Mouse (Mus musculus) embryonic facial prominence, embryonic 14.5 days (tissue): ENCODE results near the gene Gdpgp1. TPM values are rescaled to one million over a fixed set of nuclear protein-coding genes. Genes with fewer than 3 reads are reported as not detected.

Experiments
- ATAC-seq: fragments of 200-750 bp; cut with Nextera tagmentation; 2 replicates; pipeline ENCODE4 v1.8.0; 2017; ENCODE audit warnings: low read depth, moderate number of reproducible peaks, moderate TSS enrichment
- DNase-seq: peaks from one replicate; pipeline ENCODE4 v3.0.0-alpha.2; 2015; ENCODE audit warnings: low spot score
- H3K27ac ChIP-seq: fragments of 300-500 bp; sonication (generic); replicated peaks from 2 replicates; pipeline ENCODE4 v1.5.1; 2014; ENCODE audit warnings: low read depth, mild to moderate bottlenecking, low read length, moderate library complexity
- H3K27me3 ChIP-seq: fragments of 300-500 bp; sonication (generic); replicated peaks from 2 replicates; pipeline ENCODE4 v1.6.1; 2014; ENCODE audit warnings: low read length; ENCODE audit not compliant: control insufficient read depth, insufficient read depth
- H3K36me3 ChIP-seq: fragments of 300-500 bp; sonication (generic); 2 replicates; pipeline ENCODE4 v1.6.1; 2014; ENCODE audit warnings: low read length, mixed read lengths; ENCODE audit not compliant: control insufficient read depth, insufficient read depth
- H3K4me1 ChIP-seq: fragments of 300-500 bp; sonication (generic); 2 replicates; pipeline ENCODE4 v1.6.1; 2014; ENCODE audit warnings: antibody characterized with exemption, low read length; ENCODE audit not compliant: control insufficient read depth, insufficient read depth
- H3K4me2 ChIP-seq: fragments of 300-500 bp; sonication (generic); 2 replicates; pipeline ENCODE4 v1.6.1; 2014; ENCODE audit warnings: low read depth, mild to moderate bottlenecking, low read length, moderate library complexity, mixed read lengths
- H3K4me3 ChIP-seq: fragments of 300-500 bp; sonication (generic); 2 replicates; pipeline ENCODE4 v1.5.1; 2014; ENCODE audit warnings: low read depth, mild to moderate bottlenecking, low read length
- H3K9ac ChIP-seq: fragments of 300-500 bp; sonication (generic); 2 replicates; pipeline ENCODE4 v1.6.1; 2014; ENCODE audit warnings: low read depth, mild to moderate bottlenecking, low read length, moderate library complexity, mixed read lengths
- H3K9me3 ChIP-seq: fragments of 300-500 bp; sonication (generic); 2 replicates; pipeline ENCODE4 v1.6.1; 2016; ENCODE audit warnings: low read length; ENCODE audit not compliant: control insufficient read depth
- WGBS: fragments of 180-500 bp; shearing (Covaris S2); extraction: QIAGEN DNeasy Blood & Tissue Kit; methylation state at CpG from one replicate; pipeline ENCODE4 v1.1.7; 2014; 5-methylcytosine and 5-hydroxymethylcytosine counted together
- polyA plus RNA-seq: library from polyadenylated mRNA; unstranded; fragments of >200 nt; fragmentation: Nextera tagmentation; extraction: Ambion mirVana; gene quantifications from 2 replicates; pipeline ENCODE4 v1.2.1, GENCODE M21; 2014

Gene Gdpgp1
- polyA plus RNA-seq, 1 experiment from 2014 or later = 2.0 TPM

- no peaks in the 10 kb centered on the region for H3K4me1 ChIP-seq
- ATAC-seq (no peak), DNase-seq (no peak)
- H3K27me3 ChIP-seq = no peaks in the 10 kb centered on the region
- WGBS = 93% methylated on average over 4 of the region's 4 CpGs
- H3K4me2 ChIP-seq = no peak overlapping the region
- H3K4me3 ChIP-seq = no peak overlapping the region
- H3K27ac ChIP-seq = no peak overlapping the region
- H3K9ac ChIP-seq = no peak overlapping the region
- peaks cover 51% of the 10 kb centered on the region for H3K36me3 ChIP-seq
- no peaks in the 10 kb centered on the region for H3K9me3 ChIP-seq
Observed at GRCm38 (mm10) chr7:80227065-80227464, 5.6 kb upstream of the Gdpgp1 start.

GRCm38 (mm10) chr7:80230196-80230595 is 2.5 kb upstream of the Gdpgp1 start:
- Histone ChIP-seq H3K4me1 (peaks cover 6% of the 10 kb centered on the region; the same call in 1 of the 2 replicates), H3K9ac (no peak overlapping the region), H3K4me2 (no peak overlapping the region), H3K27me3 (no peaks in the 10 kb centered on the region), H3K36me3 (peaks cover 25% of the 10 kb centered on the region), H3K4me3 (no peak overlapping the region), H3K27ac (no peak overlapping the region), H3K9me3 (no peaks in the 10 kb centered on the region)
- WGBS = 66% methylated on average over 6 of the region's 6 CpGs
- ATAC-seq (no peak), DNase-seq (no peak)

GRCm38 (mm10) chr7:80231971-80232488 is 635 bp upstream of the Gdpgp1 start:
- H3K9me3 ChIP-seq = no peaks in the 10 kb centered on the region
- peak overlapping the region; percentile 74 for H3K4me3 ChIP-seq
- DNase-seq (peak; percentile 27), ATAC-seq (peak; percentile 45; the same call in 1 of the 2 replicates)
- peak overlapping the region; percentile 91 for H3K4me2 ChIP-seq
- H3K9ac ChIP-seq = peak overlapping the region; percentile 70
- no peak overlapping the region for H3K27ac ChIP-seq
- peaks cover 6% of the 10 kb centered on the region; the same call in 1 of the 2 replicates for H3K4me1 ChIP-seq
- peaks cover 13% of the 10 kb centered on the region for H3K36me3 ChIP-seq
- 2% methylated on average over 28 of the region's 29 CpGs for WGBS
- no peaks in the 10 kb centered on the region for H3K27me3 ChIP-seq

- peak overlapping the region; percentile 74; the same call in 1 of the 2 replicates for H3K4me3 ChIP-seq
- WGBS = 80% methylated on average over 9 of the region's 9 CpGs
Observed at GRCm38 (mm10) chr7:80233799-80234198, 1.1 kb downstream of the Gdpgp1 start.

GRCm38 (mm10) chr7:80238542-80238941 is 5.9 kb downstream of the Gdpgp1 start:
- WGBS = 94% methylated on average over 10 of the region's 10 CpGs
- no peaks in the 10 kb centered on the region for H3K27me3 ChIP-seq
- H3K4me1 ChIP-seq = peaks cover 6% of the 10 kb centered on the region; the same call in 1 of the 2 replicates
- H3K27ac ChIP-seq = no peak overlapping the region
- H3K4me3 ChIP-seq = no peak overlapping the region
- DNase-seq (no peak), ATAC-seq (no peak)
- no peak overlapping the region for H3K9ac ChIP-seq
- H3K36me3 ChIP-seq = peaks cover 25% of the 10 kb centered on the region
- H3K9me3 ChIP-seq = no peaks in the 10 kb centered on the region
- no peak overlapping the region for H3K4me2 ChIP-seq

More at GRCm38 (mm10) chr7:80233799-80234198, 1.1 kb downstream of the Gdpgp1 start:
- Histone ChIP-seq H3K27me3 (no peaks in the 10 kb centered on the region), H3K36me3 (peaks cover 8% of the 10 kb centered on the region), H3K27ac (no peak overlapping the region), H3K9ac (0 out of 2 replicates have a peak overlapping the region, but pooled peaks have one; percentile 34), H3K9me3 (no peaks in the 10 kb centered on the region), H3K4me2 (peak overlapping the region; percentile 91), H3K4me1 (peaks cover 6% of the 10 kb centered on the region; the same call in 1 of the 2 replicates)
- no peak for DNase-seq
- ATAC-seq = no peak

- Histone ChIP-seq H3K4me3 (no peak overlapping the region), H3K4me2 (no peak overlapping the region), H3K36me3 (peaks cover 25% of the 10 kb centered on the region), H3K27me3 (no peaks in the 10 kb centered on the region), H3K4me1 (no peaks in the 10 kb centered on the region), H3K9me3 (no peaks in the 10 kb centered on the region), H3K9ac (no peak overlapping the region), H3K27ac (no peak overlapping the region)
- WGBS = 82% methylated on average over 4 of the region's 4 CpGs
- ATAC-seq (no peak), DNase-seq (no peak)
Observed at GRCm38 (mm10) chr7:80241661-80242060, 9.0 kb downstream of the Gdpgp1 start.

- Histone ChIP-seq H3K36me3 (0 out of 2 replicates have a peak, but pooled peaks cover 8% of the 10 kb centered on the region), H3K9me3 (no peaks in the 10 kb centered on the region), H3K4me1 (no peaks in the 10 kb centered on the region), H3K9ac (no peak overlapping the region), H3K4me2 (no peak overlapping the region), H3K27ac (no peak overlapping the region), H3K27me3 (no peaks in the 10 kb centered on the region), H3K4me3 (no peak overlapping the region)
- 95% methylated on average over 4 of the region's 4 CpGs for WGBS
- no peak for DNase-seq
- ATAC-seq = no peak
Observed at GRCm38 (mm10) chr7:80244851-80245250, 12.2 kb downstream of the Gdpgp1 start.

GRCm38 (mm10) chr7:80246148-80246721 is 13.6 kb downstream of the Gdpgp1 start, which contains the start of gene Ttll13:
Gene Ttll13, plus strand, starts transcription at chr7:80246376.
- no peaks in the 10 kb centered on the region for H3K27me3 ChIP-seq
- peak; percentile 98 for ATAC-seq
- peak within 1 kb of the TSS; percentile 57 for H3K4me3 ChIP-seq
- no peak within 1 kb of the TSS; the same call in 1 of the 2 replicates for H3K27ac ChIP-seq
- WGBS = 0% methylated on average over 46 of the region's 48 CpGs
- H3K4me2 ChIP-seq = peak within 1 kb of the TSS; percentile 58
- no peaks in the 10 kb centered on the region for H3K36me3 ChIP-seq
- peak; percentile 99 for DNase-seq
- H3K4me1 ChIP-seq = no peaks in the 10 kb centered on the region
- H3K9ac ChIP-seq = peak within 1 kb of the TSS; percentile 70
- no peaks in the 10 kb centered on the region for H3K9me3 ChIP-seq
